Mouse (Mus musculus) neural tube, embryonic 11.5 days (tissue): ENCODE data around the gene Rhbdd1. TPM values are rescaled to one million over a fixed set of nuclear protein-coding genes. Genes with fewer than 3 reads are reported as not detected.

ENCODE experiments used
- ATAC-seq: fragments of 200-750 bp; cut with Nextera tagmentation; 2 replicates; pipeline ENCODE4 v1.8.0; 2017; ENCODE audit warnings: moderate number of reproducible peaks, mild to moderate bottlenecking, moderate TSS enrichment, moderate library complexity; ENCODE audit not compliant: insufficient read depth, low FRiP score, low TSS enrichment
- DNase-seq: peaks from one replicate; pipeline ENCODE4 v3.0.0-alpha.2; 2015; ENCODE audit warnings: low spot score
- H3K27ac ChIP-seq: fragments of 300-500 bp; sonication (generic); 2 replicates; pipeline ENCODE4 v1.5.1; 2014; ENCODE audit warnings: low read depth, mild to moderate bottlenecking, low read length
- H3K27me3 ChIP-seq: fragments of 300-500 bp; sonication (generic); 2 replicates; pipeline ENCODE4 v1.6.1; 2014; ENCODE audit warnings: mild to moderate bottlenecking, low read length, mixed read lengths; ENCODE audit not compliant: control insufficient read depth, insufficient read depth
- H3K36me3 ChIP-seq: fragments of 300-500 bp; sonication (generic); 2 replicates; pipeline ENCODE4 v1.6.1; 2014; ENCODE audit warnings: mild to moderate bottlenecking, low read length, moderate library complexity, mixed read lengths; ENCODE audit not compliant: control insufficient read depth, insufficient read depth
- H3K4me1 ChIP-seq: fragments of 300-500 bp; sonication (generic); 2 replicates; pipeline ENCODE4 v1.6.1; 2014; ENCODE audit warnings: low read length, mixed read lengths; ENCODE audit not compliant: control insufficient read depth, insufficient read depth
- H3K4me2 ChIP-seq: fragments of 300-500 bp; sonication (generic); 2 replicates; pipeline ENCODE4 v1.6.1; 2014; ENCODE audit warnings: low read depth, mild to moderate bottlenecking, moderate library complexity
- H3K4me3 ChIP-seq: fragments of 300-500 bp; sonication (generic); 2 replicates; pipeline ENCODE4 v1.5.1; 2014; ENCODE audit warnings: low read depth, low read length
- H3K9ac ChIP-seq: fragments of 300-500 bp; sonication (generic); 2 replicates; pipeline ENCODE4 v1.6.1; 2014; ENCODE audit warnings: mild to moderate bottlenecking, low read length
- H3K9me3 ChIP-seq: fragments of 300-500 bp; sonication (generic); 2 replicates; pipeline ENCODE4 v1.6.1; 2016; ENCODE audit warnings: low read length; ENCODE audit not compliant: control insufficient read depth
- WGBS: fragments of 180-500 bp; shearing (Covaris S2); extraction: QIAGEN DNeasy Blood & Tissue Kit; methylation state at CpG from one replicate; pipeline ENCODE4 v1.1.7; 2014; 5-methylcytosine and 5-hydroxymethylcytosine counted together
- polyA plus RNA-seq: library from polyadenylated mRNA; unstranded; fragments of >200 nt; fragmentation: Nextera tagmentation; extraction: Ambion mirVana; gene quantifications from 2 replicates; pipeline ENCODE4 v1.2.1, GENCODE M21; 2014

Rhbdd1 gene
- polyA plus RNA-seq, 1 experiment from 2014 or later = 10.3 TPM

DNA sequence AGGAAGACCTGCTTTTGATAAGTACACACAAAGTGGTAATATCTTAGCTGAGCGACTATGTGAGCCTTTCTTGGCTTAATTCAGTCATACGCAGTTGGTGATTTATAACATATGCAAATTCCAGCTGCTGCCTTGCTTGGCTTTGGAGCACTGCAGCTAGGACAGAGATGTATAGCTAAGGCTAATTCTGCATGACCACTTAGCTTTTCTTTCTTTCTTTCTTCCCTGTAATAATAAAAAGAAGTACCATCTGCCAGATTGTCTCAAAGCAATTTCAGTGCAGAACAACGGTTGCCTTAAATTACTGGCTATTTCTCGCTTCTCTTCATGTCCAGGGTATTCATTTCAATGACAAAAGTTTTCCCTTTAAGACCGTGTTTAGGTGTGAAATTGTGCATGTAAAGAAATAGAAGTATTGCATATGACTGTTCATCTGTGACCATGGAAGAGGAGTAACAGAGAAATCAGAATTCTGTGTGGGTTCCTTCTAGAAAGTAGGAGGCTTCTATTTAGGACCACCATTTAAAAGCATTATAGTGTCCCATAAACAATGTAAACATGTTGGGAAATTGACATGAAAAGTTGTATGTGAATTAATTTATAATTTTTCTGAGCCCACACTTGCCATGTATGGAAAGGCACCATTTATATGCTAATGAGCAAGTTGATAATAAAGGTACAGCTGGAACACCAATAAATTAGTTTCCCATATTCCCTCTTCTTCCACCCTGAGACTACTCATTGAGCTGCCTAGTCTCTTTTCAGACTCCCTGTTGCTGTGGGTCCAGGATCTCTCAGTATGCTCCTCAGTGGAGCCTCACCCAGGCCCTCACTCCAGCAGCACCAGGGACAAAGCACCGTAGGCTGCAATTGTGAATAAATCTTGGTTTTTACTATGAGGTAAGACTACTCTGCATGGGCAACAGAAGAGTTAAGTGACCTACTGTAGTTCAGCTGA is 70.8 kb downstream of the Rhbdd1 start:
- H3K4me1 ChIP-seq = peaks cover 14% of the 10 kb centered on the region
- H3K4me2 ChIP-seq = no peak overlapping the region
- peak overlapping the region; percentile 76 for H3K27ac ChIP-seq
- no peak overlapping the region for H3K4me3 ChIP-seq
- DNase-seq = peak; percentile 34
- no peaks in the 10 kb centered on the region for H3K36me3 ChIP-seq
- no peak overlapping the region for H3K9ac ChIP-seq
- 27% methylated on average over 6 of the region's 6 CpGs for WGBS
- no peaks in the 10 kb centered on the region for H3K9me3 ChIP-seq
- peak; percentile 88 for ATAC-seq
- H3K27me3 ChIP-seq = no peaks in the 10 kb centered on the region

DNA sequence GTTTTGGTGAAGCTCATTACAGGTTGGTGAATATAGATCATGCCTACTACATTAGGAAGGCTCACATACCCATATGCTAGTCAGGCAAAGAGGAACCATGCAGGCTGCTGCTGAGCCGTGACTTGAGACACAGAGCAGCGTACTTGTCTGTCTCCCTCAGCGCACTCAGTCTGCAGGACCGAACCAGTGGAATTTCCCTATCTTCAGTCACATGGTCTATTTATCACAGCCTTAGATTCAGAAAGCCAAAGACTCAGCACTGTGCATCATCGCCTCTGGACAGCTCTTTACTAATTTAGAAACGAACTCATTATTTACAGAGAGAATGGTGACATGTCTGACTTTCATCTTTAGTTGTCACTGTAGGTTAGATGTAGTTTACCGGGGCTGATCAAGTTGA is 73.1 kb downstream of the Rhbdd1 start:
- H3K27me3 ChIP-seq = no peaks in the 10 kb centered on the region
- 72% methylated on average over 7 of the region's 7 CpGs for WGBS
- H3K27ac ChIP-seq = no peak overlapping the region
- DNase-seq (peak; percentile 7), ATAC-seq (no peak)
- H3K4me2 ChIP-seq = no peak overlapping the region
- no peak overlapping the region for H3K9ac ChIP-seq
- H3K4me1 ChIP-seq = peaks cover 14% of the 10 kb centered on the region
- no peaks in the 10 kb centered on the region for H3K36me3 ChIP-seq
- no peak overlapping the region for H3K4me3 ChIP-seq
- H3K9me3 ChIP-seq = no peaks in the 10 kb centered on the region

DNA sequence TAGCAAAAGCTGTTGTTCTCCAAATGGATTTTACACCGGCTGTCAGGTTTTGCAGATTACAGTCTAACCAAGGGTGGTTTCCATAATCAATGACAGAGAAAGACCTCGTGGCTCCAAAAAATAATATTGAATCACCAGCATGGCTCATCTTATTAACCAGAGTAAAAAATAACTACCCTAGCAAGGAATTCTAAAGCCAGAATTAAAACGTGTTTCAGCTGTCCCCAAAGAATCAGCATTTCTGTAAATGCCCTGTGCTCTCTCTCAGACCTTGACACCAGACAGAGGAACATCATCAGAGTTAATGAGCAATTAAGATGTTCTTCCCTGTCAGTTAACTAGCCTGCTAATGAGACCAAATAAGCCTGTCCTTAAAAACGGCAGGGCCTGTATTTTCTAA is 79.1 kb downstream of the Rhbdd1 start:
- DNase-seq = no peak
- ATAC-seq = no peak
- no peak overlapping the region for H3K27ac ChIP-seq
- 73% methylated on average over 4 of the region's 4 CpGs for WGBS
- no peaks in the 10 kb centered on the region for H3K9me3 ChIP-seq
- H3K27me3 ChIP-seq = no peaks in the 10 kb centered on the region
- no peak overlapping the region for H3K4me2 ChIP-seq
- H3K9ac ChIP-seq = no peak overlapping the region
- no peak overlapping the region for H3K4me3 ChIP-seq
- no peaks in the 10 kb centered on the region for H3K4me1 ChIP-seq
- no peaks in the 10 kb centered on the region for H3K36me3 ChIP-seq

DNA sequence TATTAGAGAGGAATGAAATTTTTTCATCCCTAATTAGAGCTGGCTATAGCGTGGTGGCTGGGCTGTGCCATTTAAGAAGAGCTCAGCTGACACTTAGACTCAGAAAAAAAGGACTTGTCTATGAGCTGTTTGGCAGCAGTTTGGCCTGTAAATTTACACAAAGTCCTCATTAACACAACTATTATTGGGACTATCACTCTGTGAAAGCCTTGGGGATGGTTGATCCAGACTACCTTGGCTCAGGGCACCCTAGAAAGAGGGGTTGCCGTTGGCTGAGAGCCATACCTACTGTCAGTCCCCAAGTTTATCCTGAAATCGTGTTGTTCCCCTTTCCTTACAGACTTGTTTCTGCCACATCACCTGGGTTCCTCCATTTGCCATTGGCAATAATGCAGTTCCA is 91.5 kb downstream of the Rhbdd1 start:
- no peaks in the 10 kb centered on the region for H3K27me3 ChIP-seq
- H3K27ac ChIP-seq = no peak overlapping the region
- ATAC-seq (no peak), DNase-seq (peak; percentile 7)
- no peaks in the 10 kb centered on the region for H3K36me3 ChIP-seq
- H3K4me1 ChIP-seq = no peaks in the 10 kb centered on the region; the same call in 1 of the 2 replicates
- no peak overlapping the region for H3K9ac ChIP-seq
- H3K4me2 ChIP-seq = no peak overlapping the region
- no peak overlapping the region for H3K4me3 ChIP-seq
- 89% methylated on average over 3 of the region's 3 CpGs for WGBS
- H3K9me3 ChIP-seq = no peaks in the 10 kb centered on the region

DNA sequence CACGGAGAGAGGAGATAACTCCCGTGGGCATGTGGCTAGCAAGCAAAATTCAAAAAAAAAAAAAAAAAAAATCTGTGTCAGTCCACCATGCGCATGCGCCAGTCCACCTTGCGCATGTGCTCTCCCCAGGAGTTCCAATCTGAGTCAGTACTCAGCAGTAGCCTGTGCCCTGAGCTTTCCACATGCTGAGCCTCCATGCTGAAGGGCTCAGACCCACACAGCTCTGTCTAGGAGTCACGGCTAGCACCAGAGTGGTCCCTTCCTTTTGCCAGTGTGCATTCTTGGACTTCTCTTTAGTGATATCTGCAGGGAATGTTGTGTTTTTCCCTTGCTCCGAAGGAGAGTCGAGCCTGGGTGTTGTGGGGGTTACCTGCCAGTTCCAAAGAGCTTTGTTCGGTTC is 93.0 kb downstream of the Rhbdd1 start:
- Histone ChIP-seq H3K4me1 (no peaks in the 10 kb centered on the region; the same call in 1 of the 2 replicates), H3K9me3 (no peaks in the 10 kb centered on the region), H3K4me2 (no peak overlapping the region), H3K4me3 (no peak overlapping the region), H3K27ac (no peak overlapping the region), H3K27me3 (no peaks in the 10 kb centered on the region), H3K9ac (no peak overlapping the region), H3K36me3 (no peaks in the 10 kb centered on the region)
- 87% methylated on average over 9 of the region's 9 CpGs for WGBS
- ATAC-seq (no peak), DNase-seq (peak; percentile 9)

DNA sequence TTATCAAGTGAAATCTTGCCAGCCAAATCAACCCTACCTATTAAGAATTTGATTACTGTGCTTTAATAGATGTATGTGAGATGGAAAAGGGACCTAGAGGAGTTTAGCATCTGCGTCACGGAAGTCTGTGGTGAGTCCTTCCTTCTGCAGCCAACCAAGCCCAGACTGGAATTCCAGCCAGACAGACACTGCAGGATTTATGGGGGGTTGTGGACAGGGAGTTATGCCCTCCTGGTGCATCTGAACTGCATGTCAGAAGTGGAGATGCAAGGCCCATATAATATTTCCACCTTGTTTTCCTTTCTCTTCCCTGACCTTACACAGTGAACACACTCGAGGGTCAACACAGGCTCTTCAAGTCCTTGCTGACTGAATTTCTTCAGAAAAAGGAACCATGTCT is 94.3 kb downstream of the Rhbdd1 start:
- Histone ChIP-seq H3K4me1 (no peaks in the 10 kb centered on the region; the same call in 1 of the 2 replicates), H3K4me2 (no peak overlapping the region), H3K27ac (no peak overlapping the region), H3K27me3 (no peaks in the 10 kb centered on the region), H3K9ac (no peak overlapping the region), H3K4me3 (no peak overlapping the region), H3K9me3 (no peaks in the 10 kb centered on the region), H3K36me3 (no peaks in the 10 kb centered on the region)
- peak; percentile 3 for DNase-seq
- WGBS = 56% methylated on average over 3 of the region's 3 CpGs
- ATAC-seq = no peak

DNA sequence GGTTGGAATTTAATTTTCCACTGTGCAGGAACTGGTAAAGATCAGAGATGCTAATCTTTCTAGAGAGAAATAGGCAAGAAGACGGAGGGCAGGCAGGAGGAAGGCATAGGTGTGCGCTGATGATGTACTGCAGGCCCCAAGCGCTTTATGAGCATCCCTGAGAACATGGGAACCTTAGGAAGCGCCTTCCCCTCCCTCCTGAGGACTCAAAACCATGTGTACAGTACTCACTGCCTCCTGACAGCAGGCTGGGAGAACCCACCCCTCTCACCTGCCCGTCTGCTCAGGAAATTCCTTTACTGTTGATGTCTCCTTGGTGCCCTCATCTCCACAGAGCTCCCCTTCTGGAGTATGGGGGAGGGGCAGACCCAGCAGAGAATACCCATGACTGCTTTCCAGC is 95.3 kb downstream of the Rhbdd1 start:
- no peaks in the 10 kb centered on the region for H3K9me3 ChIP-seq
- H3K4me3 ChIP-seq = no peak overlapping the region
- H3K27me3 ChIP-seq = no peaks in the 10 kb centered on the region
- H3K36me3 ChIP-seq = no peaks in the 10 kb centered on the region
- H3K27ac ChIP-seq = no peak overlapping the region
- no peak overlapping the region for H3K4me2 ChIP-seq
- WGBS = 76% methylated on average over 5 of the region's 5 CpGs
- no peak for DNase-seq
- H3K9ac ChIP-seq = no peak overlapping the region
- ATAC-seq = no peak
- H3K4me1 ChIP-seq = no peaks in the 10 kb centered on the region; the same call in 1 of the 2 replicates

DNA sequence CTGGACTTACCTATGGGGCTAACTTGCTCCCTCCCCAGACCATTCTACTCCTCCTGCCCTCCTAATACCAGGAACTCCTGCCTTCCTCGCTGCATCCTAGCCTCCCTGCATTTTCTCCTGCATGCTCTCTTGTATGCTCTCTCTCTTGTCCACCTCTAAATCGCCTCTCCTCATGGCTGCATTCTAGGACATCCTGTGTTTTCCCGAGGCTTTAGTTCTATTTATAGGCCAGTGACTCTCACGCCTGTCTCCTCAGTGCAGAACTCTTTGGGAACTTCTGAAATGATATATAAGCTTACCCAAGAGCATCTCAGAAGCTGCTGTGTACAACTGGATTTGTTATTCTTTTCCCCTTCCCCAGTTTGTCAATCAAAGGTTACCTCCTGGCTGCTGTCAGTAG is 95.8 kb downstream of the Rhbdd1 start:
- Histone ChIP-seq H3K4me3 (no peak overlapping the region), H3K4me2 (no peak overlapping the region), H3K4me1 (no peaks in the 10 kb centered on the region; the same call in 1 of the 2 replicates), H3K9ac (no peak overlapping the region), H3K27ac (no peak overlapping the region), H3K36me3 (no peaks in the 10 kb centered on the region), H3K27me3 (no peaks in the 10 kb centered on the region), H3K9me3 (no peaks in the 10 kb centered on the region)
- DNase-seq (peak; percentile 8), ATAC-seq (no peak)
- 70% methylated on average over 4 of the region's 4 CpGs for WGBS
